Comparison of ENCODE assay signal across 8 mouse cellular contexts in genomic region chr4:154963190-154963836, GRCm38 (mm10). TPM values are rescaled to one million over a fixed set of nuclear protein-coding genes. Genes with fewer than 3 reads are reported as not detected.
DNase-seq lines count a peak whose midpoint lies in the region; ATAC-seq and TF ChIP-seq lines count a peak whose summit lies in the region.

No protein-coding gene starts in this region.

- no peak for ATAC-seq in heart, embryonic 11.5 days (replicated peaks; ENCODE audit: insufficient number of reproducible peaks, low FRiP score, low TSS enrichment)
- ATAC-seq in hindbrain, postnatal 0 days, result no peak

- WGBS in heart, embryonic 11.5 days (ENCODE audit: insufficient replicate concordance), result 32% methylated on average over 11 of the region's 11 CpGs
- WGBS in hindbrain, postnatal 0 days, result 9% methylated on average over 11 of the region's 11 CpGs

- DNase-seq in heart, adult 9 months (ENCODE audit: low spot score in 2 of 2), result no peak
- peak; percentile 43 for DNase-seq in thymus, postnatal 4 days
- no peak for DNase-seq in thymus, postnatal 14 days
- DNase-seq in hindbrain, postnatal 0 days (ENCODE audit: low spot score), result peak; percentile 40
- peak; percentile 63 for DNase-seq in neural tube, embryonic 10.5 days (ENCODE audit: extremely low spot score, low spot score)
- DNase-seq in layer of hippocampus, adult 11-12 months (ENCODE audit: low spot score), result no peak
- DNase-seq in cerebellum, postnatal 4 days (ENCODE audit: low spot score in 2 of 2), result no peak

- no peaks in the 10 kb centered on the region for H3K9me3 ChIP-seq in heart, embryonic 11.5 days (replicated peaks; ENCODE audit: control insufficient read depth, low read length)
- no peaks in the 10 kb centered on the region for H3K9me3 ChIP-seq in hindbrain, postnatal 0 days (ENCODE audit: low read length)

- no peak overlapping the region; the same call in 1 of the 2 replicates for H3K9ac ChIP-seq in heart, embryonic 11.5 days (ENCODE audit: low read depth, low read length)
- peak overlapping the region; percentile 58 for H3K9ac ChIP-seq in hindbrain, postnatal 0 days (replicated peaks; ENCODE audit: low read length)

- no peak for TF ChIP-seq CTCF in hindbrain, postnatal 0 days (IDR thresholded peaks at IDR 0.05; ENCODE audit: low read depth)

- H3K27ac ChIP-seq in heart, embryonic 11.5 days (ENCODE audit: low read depth, low read length), result no peak overlapping the region
- H3K27ac ChIP-seq in hindbrain, postnatal 0 days, result peak overlapping the region; percentile 88; the same call in 1 of the 2 replicates

- H3K27me3 ChIP-seq in heart, embryonic 11.5 days (ENCODE audit: control insufficient read depth, insufficient read depth, low read length), result peaks cover 55% of the 10 kb centered on the region
- H3K27me3 ChIP-seq in hindbrain, postnatal 0 days (ENCODE audit: insufficient read depth, low read length), result no peaks in the 10 kb centered on the region

- H3K4me3 ChIP-seq in heart, embryonic 11.5 days (ENCODE audit: low read depth, low read length), result peak overlapping the region; percentile 81
- H3K4me3 ChIP-seq in hindbrain, postnatal 0 days (ENCODE audit: low read length), result peak overlapping the region; percentile 75

- no peaks in the 10 kb centered on the region for H3K36me3 ChIP-seq in heart, embryonic 11.5 days (ENCODE audit: control insufficient read depth, insufficient read depth, low read length)
- no peaks in the 10 kb centered on the region for H3K36me3 ChIP-seq in hindbrain, postnatal 0 days (ENCODE audit: insufficient read depth, low read length)

- peak overlapping the region; percentile 93 for H3K4me2 ChIP-seq in heart, embryonic 11.5 days
- peak overlapping the region; percentile 84 for H3K4me2 ChIP-seq in hindbrain, postnatal 0 days (ENCODE audit: low read depth, low read length)

- H3K4me1 ChIP-seq in heart, embryonic 11.5 days (ENCODE audit: control insufficient read depth, insufficient read depth, low read length), result peaks cover 53% of the 10 kb centered on the region
- H3K4me1 ChIP-seq in hindbrain, postnatal 0 days (ENCODE audit: insufficient read depth, low read length), result peaks cover 29% of the 10 kb centered on the region

RNA-seq across cellular contexts. Expression of gene Pank4, which starts 0.6 kb away (rescaled TPM):
- polyA plus RNA-seq in heart, embryonic 11.5 days (2014; fragmentation: Nextera tagmentation; extraction: Ambion mirVana), result 40.6 and 45.0 TPM in 2 replicates
- 34.5 and 40.9 TPM in 2 replicates for total RNA-seq in hindbrain, postnatal 0 days (2014; rRNA removed)
- polyA plus RNA-seq in hindbrain, postnatal 0 days (2015; fragmentation: Nextera tagmentation; extraction: Ambion mirVana), result 25.2 and 28.1 TPM in 2 replicates

RNA-seq across cellular contexts. Expression of gene Hes5, which starts 2.6 kb away (rescaled TPM):
- polyA plus RNA-seq in heart, embryonic 11.5 days (2014; fragmentation: Nextera tagmentation; extraction: Ambion mirVana), result 0.56 TPM in 1 of 2 replicates, not detected in the other
- 149 and 177 TPM in 2 replicates for total RNA-seq in hindbrain, postnatal 0 days (2014; rRNA removed)
- polyA plus RNA-seq in hindbrain, postnatal 0 days (2015; fragmentation: Nextera tagmentation; extraction: Ambion mirVana), result 106 and 122 TPM in 2 replicates

RNA-seq across cellular contexts. Expression of gene Tnfrsf14, which starts 35.0 kb away (rescaled TPM):
- 3.0 and 4.4 TPM in 2 replicates for polyA plus RNA-seq in heart, embryonic 11.5 days (2014; fragmentation: Nextera tagmentation; extraction: Ambion mirVana)
- 0.52 TPM in 1 of 2 replicates, not detected in the other for total RNA-seq in hindbrain, postnatal 0 days (2014; rRNA removed)
- polyA plus RNA-seq in hindbrain, postnatal 0 days (2015; fragmentation: Nextera tagmentation; extraction: Ambion mirVana), result 0.16 and 0.29 TPM in 2 replicates

Comparison
In these comparisons a context has a peak if more than half of its experiments do, and no peak if none do; other contexts are left out.
1. DNase-seq: peak in thymus, postnatal 4 days (single experiment), hindbrain, postnatal 0 days (single experiment) and neural tube, embryonic 10.5 days (single experiment); none in heart, adult 9 months (0 of 2), thymus, postnatal 14 days (single experiment), layer of hippocampus, adult 11-12 months (single experiment) and cerebellum, postnatal 4 days (0 of 2).
2. RNA of gene Hes5, which starts 2.6 kb away (polyA plus RNA-seq): 106 to 122 TPM in hindbrain, postnatal 0 days; 0.56 TPM in heart, embryonic 11.5 days; every median in the first group is over 10 times any median in the second.